Mouse (Mus musculus) left cerebral cortex, adult 11 months (tissue): Measurements from ENCODE around the gene Dzip1l.
A peak's percentile ranks its signal among the peaks of the same experiment; 100 is the strongest.

Experiments
- DNase-seq: peaks from one replicate; pipeline ENCODE4 v3.0.0; 2022; ENCODE audit warnings: low spot score

The Dzip1l gene

DNA sequence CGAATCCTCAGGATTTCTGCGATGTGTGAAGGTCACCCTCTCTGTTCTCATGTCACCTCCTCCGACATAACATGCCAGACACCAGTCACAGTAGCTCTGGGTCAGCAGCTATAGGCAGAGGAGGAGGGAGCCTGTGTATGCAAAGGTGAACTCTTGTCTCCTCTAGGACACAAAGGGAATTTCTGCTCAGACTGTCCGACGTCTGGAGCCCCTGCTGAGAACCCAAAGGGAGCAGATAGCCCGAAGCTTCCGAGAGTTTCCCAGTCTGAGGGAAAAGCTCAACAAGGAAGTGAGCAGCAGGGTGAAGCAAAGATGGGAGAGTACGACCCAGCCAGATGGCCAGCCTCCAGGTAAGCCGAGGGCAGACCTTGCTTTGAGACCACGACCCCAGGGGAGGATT is 31.5 kb downstream of the Dzip1l start:
- DNase-seq = no peak

DNA sequence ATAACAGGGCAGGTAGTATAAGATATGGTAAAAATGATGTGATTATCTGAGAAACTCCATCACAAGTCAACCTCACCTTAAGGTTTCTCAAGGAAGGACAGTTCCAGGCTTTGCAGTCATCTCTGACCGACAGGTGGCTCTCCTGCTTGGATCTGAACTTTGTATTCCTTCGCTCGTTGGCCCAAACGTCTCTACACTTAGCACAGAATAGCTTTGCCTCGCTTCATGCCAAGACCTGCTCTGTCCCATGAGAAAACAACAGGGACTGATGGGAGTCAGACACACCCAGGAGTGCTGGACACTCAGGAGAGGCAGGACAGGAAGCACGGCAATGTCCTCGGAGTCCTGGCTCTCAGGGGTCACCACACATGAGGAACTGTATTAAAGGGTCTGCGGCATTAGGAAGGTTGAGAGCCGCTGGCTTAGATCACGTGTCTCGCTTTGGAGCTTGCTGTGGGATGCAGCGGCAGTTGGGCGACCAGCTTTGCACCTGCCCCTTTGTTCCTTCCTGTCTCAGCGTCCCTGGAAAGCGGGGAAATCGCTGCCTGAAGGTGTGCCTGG is 32.4 kb downstream of the Dzip1l start:
- DNase-seq = no peak

DNA sequence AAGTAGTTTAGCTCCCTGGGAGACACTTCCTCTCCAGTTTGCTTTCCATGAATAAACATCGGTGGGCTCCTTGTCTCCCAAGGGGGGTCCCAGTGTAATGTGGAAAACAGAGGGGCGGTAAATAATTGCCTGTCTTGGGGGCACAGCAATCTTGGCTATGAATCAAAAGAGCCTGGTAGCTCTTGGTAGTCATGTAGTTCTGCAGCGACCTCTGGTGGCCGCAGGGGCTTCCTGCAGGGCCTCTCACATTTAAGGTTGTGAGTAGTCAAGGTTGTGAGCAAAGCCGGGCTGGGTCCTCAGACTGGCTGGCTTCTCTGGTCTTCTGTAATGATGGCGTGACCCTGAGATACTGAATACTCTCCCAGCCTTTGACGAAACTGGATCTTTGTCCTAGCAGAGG is 33.1 kb downstream of the Dzip1l start:
- DNase-seq = peak; percentile 63

DNA sequence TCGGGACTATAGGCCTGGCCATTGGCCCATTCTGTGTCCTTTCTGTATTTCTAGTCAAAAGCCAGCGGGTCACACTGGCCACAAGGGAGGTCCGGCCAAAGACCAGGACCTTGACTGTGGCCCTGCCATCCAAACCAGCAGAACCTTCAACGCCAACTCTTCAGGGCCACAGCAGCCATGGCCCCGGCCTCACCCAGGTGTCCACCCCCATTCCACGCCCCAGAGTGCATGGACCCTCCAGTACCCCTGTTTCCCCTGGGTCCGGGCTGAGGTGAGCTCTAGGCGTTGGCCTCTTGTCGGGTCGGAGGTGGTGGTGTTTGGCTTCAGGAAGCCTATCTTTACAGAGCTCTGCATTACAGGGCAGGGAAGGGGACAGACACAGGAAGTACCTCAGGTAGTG is 33.6 kb downstream of the Dzip1l start:
- no peak for DNase-seq

DNA sequence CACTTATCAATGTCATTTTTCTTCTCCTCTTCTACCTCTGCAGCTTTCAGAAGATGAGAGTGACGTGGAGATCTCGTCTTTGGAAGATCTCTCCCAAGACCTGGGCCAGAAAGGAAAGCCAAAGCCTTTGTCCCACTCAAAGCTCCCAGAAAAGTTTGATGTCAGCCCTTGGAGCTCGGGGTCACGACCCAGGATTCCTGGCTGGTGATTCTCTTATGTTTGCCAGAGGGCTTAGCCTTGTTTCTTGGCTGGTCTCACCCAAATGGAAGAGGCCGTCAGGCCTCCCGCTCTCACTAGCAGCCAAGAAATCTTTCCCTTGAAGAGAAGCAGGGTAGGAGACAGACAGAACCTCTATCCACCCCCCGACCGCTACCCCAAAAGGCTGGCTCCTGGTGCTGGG is 38.3 kb downstream of the Dzip1l start:
- DNase-seq = no peak

DNA sequence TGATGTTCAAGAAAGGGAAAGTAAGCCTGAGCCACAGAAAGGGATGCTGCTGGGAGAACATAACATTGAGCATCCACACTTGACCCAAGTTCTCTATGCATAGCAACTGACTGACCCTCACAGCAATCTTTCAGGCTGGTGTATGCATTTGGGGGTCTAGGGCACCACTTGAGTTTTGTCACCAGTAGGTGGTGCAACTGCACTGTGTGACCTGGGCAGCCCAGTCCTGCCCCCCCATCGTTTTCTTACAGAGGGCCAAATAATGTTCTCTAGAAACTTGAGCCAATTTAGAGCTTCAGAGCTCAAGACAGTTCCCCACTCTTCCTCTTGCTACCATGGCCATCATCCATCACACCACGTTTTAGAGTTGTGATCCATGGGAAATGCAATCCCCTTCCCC is 42.3 kb downstream of the Dzip1l start:
- no peak for DNase-seq

DNA sequence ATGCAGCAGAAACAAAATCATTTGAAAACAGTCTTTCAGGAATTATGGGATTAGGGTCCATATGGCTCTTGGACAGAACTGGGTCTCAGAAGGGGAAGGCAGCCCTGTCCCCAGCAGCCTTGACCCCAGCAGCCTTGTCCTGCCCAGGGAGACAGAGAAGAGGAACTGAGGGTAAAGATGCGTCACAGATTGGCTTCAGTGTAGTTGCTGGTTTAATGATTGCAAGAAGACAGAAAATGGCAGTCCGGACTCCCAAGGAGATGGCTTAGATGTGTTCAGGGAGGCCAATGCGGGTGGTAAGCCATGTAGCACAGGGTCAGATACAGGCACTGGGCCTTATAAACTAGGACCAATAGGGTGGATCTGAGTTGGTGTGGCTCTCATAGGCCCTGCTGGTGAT is 46.4 kb downstream of the Dzip1l start:
- DNase-seq = no peak

DNA sequence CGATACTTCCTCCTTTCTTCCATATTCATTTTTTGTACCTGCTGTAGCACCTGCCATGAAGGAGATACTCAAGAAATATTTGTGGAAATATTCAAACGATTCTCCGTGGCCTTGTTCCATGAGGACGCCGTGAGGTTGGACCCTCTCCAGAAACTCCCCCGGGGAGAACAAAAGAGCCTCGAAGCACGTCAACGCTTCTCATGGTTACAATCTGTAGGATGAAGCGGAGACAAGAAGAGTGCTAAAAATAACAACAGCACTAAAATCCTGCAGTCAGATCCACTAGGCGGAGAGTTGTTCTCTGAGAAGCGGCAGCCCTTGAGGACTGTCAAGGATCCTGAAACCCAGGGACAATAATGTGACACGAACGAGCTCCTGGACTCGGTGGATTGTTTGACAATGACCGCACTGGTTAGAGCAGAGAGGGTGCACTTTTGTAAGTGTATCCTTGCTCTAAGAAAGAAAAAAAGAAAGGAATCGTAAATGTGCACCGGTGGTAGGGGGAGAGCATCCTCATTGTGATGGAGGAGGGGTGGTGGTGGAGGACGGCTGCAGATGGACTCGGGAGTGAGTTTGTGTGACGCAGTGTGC is 52.8 kb downstream of the Dzip1l start:
- no peak for DNase-seq

DNA sequence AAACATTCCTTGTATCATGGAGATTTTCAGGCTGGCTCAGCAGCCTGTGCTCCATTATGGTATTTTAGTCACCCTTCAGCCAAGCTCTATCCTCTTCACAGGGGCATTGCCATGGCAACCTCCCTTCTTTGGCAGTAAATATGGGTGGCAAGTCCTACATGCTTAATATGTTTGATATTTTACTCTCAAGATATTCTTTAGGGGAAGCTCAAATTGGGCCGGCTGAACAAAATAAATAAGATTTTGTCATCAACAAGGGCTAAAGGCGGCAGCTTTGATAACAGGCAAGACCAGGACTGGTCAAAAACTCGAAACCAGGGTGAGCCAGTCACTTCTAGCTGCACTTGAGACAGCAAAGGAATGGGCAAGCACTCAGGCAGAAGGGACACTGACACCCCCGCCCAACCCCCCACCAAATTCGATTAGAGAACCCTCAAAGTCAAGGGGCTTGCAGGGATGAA is 55.8 kb downstream of the Dzip1l start:
- DNase-seq = no peak

DNA sequence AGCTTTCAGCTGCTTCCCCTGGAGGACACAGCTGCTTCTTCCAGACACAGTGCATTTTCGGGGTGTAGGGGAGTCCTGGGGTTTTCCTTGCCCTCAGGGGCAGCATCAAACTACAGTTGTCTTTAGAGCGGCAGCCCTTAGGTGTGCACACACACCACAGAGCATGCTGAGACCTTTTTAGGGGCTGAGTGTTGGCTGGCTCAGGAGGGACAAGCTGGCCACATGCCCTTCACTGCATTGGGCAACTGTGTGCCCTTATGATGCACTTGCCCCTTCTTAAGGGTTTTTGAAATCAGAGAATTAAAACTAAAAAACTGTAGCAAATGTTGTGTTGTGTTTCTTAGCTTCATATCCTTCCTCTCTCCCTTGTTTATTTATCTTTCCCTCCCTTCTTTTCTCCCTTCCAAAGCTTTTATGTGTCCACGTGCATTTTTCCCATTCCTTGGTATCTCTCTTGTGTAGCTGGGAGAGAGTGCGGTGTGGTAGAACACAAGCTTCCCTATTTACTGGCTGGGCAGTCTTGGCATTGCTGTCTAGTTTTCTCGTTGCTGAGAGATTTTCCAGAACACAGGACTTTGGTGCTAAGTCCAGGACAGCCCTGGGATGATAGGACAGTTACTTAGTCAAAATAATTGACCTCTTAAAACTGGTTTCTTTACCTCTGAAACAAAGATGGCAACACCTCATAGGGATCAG is 56.4 kb downstream of the Dzip1l start:
- DNase-seq = no peak

DNA sequence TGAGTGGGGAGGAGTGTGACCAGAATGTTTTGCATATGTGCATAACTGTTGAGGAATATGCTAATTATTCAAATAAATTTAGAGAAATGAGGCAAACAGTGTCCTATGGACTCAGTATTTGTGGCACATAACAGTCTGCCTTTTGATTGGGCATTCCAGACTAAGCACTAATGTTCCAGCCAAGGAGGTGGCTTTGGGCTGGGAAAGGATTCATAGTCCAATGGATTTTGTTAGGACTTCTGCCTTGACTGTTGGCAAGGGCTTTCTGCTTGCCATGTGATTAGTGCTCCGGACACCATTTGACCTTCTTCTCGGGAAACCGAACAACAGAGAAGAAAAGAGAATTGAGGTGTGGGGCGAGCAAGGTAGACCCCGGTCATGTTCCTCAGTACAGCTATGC is 60.5 kb downstream of the Dzip1l start:
- no peak for DNase-seq

DNA sequence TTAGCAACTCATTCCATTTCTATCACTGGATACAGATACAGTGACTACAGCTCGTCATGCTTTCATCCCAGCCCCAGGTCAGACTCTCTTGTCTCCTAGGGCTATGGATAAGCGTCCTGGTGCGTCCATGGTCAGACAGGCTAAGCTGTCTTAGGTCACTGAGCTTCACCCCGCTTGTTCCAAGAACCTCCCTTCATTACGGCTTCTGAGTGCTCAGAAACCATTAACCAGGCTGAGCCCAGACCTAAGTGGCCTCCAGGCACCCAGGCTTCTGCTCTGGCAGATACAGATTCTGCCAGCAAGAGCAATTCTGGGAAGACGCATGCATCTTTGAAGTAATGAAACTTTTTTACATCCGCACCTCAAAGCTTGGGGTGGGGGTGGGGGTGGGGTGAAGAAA is 61.1 kb downstream of the Dzip1l start:
- no peak for DNase-seq

DNA sequence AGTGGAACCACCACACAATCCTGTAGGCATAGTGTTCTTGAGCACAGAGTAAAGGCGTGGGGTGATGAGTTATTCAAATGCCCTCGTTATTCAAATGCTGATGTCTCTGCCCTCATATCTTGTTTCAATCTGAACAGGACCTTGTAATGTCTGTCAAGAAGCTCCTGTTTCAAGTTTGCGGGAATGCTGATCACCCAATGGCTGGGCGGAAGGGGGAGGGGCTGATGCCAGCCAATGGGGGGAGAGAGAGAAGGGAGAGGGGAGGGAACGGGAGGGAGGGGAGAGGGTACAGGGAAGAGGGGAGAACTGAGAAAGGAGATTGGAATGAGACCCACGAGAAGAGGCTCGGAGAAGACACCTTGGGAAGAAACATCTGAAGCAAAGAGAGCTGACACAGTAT is 65.7 kb downstream of the Dzip1l start:
- DNase-seq = no peak

DNA sequence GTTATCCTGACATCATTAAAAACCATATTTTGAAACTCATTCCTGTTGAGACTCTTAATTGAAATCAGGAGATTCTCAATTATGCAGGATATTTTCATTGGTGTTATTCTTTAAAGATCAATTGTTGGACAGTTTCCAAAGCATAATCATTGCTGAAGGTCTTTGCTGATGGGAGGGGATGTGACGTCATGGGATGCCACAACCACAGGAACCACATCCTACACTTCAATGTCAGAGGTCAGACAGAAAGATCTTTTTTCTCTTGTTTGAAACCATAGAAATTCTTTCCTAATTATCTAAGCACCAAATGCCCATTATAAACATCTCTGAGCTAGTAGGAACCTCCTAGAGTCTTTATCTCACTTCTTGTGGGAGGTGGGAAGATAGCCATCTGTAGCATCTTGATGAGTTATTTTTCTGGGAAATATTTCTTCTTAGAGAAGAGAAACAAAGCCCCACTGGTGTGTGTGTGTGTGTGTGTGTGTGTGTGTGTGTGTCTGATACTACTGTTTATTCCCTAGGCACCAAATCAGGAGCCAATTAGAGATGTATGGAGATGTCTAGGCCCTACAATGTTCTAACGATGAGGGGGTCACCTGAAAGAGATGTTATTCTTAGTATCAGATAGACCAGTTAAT is 70.6 kb downstream of the Dzip1l start:
- DNase-seq = no peak

DNA sequence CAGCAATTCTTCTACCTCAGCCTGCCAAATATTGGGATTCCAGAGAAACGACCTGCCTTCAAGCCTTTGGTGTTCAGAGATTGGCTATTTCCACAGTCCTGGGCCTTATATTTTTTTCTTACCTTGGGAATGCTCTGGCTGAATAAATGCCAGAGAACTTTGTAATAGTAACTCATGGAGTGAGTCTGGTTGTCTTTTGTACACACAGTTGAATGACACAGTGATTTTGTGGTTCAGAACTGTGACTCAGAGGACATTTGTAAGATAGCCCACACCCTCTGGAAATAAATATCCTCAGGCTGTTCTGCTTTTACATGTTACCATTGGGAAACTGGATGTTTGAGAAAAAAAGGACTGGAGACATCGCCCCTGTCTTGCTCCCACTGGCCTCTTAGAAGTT is 71.9 kb downstream of the Dzip1l start:
- DNase-seq = no peak

DNA sequence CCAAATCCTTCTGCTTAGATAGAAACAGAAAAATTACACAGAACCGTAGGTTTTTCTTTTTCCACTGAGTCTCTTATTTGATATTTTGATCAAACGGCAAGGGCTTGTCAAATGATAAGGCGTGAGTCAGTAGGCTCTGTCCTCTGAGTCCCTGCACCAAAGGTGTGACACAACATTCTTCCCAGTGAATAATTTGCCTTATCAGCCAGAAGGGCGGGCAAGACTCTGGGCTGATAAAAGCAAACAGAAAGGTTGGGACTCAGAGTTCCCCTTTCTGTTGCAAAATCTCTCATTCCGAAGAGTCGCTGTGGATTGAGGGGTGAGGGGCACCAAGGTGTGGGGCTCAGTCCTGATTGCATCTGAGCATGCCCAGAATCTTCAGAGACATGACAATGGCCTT is 72.9 kb downstream of the Dzip1l start:
- DNase-seq = no peak

DNA sequence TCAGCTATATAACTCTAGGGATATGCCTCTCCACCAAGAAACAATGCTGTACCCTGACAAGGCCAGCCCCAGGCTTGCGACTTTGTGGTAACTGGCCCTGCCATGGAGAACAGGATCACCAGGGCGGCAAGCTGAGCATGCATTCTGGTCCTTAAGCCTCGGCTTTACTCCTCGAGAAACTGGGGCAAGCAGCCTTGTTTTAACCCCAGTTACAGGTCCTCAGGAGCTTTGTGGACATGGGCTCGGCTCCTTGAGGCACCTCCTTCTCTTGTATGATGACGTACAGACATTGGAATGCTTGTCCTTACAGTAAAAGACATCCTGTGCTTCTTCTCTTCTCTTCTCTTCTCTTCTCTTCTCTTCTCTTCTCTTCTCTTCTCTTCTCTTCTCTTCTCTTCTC is 74.4 kb downstream of the Dzip1l start:
- no peak for DNase-seq

DNA sequence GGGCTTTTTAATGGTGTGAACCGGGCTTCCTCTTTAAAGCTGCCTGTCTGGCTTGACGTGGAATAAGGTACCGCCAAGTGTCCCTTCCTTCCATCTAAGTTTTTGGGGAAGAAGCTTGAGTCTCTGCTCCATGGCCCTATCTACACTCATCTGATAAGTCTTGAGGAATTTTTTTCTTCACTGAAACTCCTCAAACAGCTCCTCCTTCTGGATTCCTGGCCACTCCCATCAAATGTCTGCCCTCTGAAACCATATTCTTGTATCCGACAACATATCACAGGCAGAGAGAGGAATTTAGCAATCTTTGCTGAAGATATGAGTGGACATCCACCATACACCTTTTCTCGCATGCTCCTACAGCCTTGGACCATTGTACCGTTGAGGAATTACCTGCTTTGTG is 77.0 kb downstream of the Dzip1l start:
- no peak for DNase-seq

DNA sequence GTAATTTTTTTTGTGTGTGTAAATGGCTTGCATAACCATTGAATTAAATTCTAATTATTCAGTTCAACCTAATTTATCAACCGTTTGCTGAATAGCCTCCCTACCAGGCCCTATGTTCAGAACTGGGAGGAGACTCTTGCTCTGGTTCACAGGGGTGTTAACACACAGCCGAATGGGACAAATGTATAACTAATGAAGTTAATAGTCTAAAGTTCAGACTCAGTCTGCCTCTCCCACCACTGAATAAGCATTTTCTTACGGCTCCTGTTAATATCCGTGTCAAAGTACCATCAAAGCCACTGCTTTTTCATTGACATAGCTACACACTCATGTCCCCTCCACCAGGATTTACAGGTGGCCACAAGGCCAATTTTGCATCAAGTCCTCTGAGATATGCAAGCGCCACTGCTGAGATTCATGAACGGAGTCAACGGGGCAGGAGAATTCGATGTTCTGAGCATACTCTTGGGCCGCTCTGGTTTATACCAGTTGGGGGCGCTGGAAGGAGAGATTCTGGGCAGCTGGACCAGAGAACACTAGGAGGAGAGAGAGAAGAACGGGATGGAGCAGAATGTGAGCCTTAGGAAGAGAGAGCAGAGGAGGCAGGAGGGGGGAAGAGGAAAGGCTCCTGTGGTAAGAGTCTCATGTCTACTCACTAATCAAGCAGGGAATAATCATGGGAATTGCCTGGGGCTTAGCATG is 78.3 kb downstream of the Dzip1l start:
- no peak for DNase-seq

DNA sequence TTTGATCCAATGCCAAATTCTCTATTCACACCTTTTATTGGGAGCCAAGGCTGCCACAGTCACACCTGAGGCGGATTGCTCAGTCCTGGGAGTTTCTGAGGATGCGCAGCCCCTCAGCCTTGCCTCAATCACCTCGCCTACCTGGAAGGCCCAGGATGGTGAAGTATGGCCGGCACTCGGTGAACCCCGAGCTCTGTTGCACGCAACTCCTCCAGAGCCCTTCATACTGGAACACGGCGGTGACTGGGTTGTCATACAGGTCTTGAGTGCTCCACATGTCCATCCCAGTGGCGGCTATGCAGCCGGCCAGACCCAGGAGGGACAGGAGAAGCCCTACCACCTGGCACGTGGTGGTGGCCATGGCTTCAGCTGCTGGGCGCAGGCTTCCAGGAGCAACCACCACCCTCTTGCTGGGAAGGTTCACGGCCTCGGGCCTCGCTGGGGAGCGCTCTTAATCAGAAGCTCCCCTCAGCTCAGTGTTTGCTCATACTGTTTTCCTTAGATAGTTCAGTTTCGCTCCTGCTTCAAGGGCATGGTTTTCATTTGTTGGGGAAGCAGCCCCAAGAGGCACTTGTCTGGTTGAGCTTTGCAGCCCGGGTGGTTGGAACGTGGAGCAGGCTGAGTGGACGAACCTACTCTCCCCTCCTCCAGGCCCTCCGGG is 80.4 kb downstream of the Dzip1l start:
- no peak for DNase-seq

DNA sequence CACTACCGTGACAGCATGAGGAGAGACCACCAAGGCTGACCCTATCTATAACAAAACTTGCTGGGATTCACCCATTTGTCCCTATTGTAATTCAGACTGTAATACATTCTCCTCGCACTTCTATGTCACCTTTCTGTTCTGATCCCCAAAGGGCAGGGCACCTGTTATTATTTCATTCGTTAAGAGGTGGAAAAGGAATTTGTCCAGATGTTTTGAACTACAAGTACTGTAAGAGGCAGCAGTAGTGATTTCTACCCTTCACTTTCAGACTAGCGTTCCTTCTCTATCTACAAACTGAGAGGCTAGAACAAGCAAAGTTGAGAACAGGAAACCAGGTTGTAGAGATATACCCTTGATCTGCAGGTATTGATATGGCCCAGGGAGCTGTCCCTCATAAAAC is 81.0 kb downstream of the Dzip1l start:
- DNase-seq = no peak

DNA sequence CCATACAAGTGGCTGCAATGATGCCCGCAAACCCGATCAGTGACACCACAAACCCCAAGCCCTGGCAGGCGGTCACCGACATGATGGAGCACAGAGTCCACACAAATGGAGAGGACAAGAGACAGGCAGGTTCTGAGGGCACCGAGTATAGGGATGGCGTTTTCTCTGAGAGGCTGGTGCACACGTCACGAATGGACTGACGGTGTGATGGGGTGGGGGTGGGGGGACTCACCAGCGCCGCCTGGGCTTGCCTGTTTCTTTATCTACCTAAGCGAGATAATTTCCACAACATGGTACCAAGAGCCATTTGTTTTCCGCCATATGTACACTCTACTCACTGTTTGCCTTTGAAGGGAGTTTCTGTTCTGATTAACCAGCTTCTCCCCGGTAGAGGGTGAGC is 87.8 kb downstream of the Dzip1l start, which contains the start of gene Cldn18:
Gene Cldn18, minus strand, starts transcription at position 134 of the 400 bp plus-strand sequence.
- DNase-seq = no peak
